ENCODE assay signal across 15 mouse cellular contexts in genomic region chr9:95315080-95315479, GRCm38 (mm10).
"Had no signal": no experiment of that assay in that cellular context is flagged by ENCODE, and none has a peak within 500 bp of the region (broad histone marks: within the 10 kb centered on the region; RNA-seq: fewer than 3 reads in every experiment).

No protein-coding gene starts in this region.

- H3K27me3 ChIP-seq: limb, embryonic 12.5 days; neural tube, embryonic 13.5 days had no signal

- H3K9me3 ChIP-seq: limb, embryonic 12.5 days; neural tube, embryonic 13.5 days had no signal

- H3K4me2 ChIP-seq: limb, embryonic 12.5 days; neural tube, embryonic 13.5 days had no signal

- H3K4me3 ChIP-seq: limb, embryonic 12.5 days; myocyte; neural tube, embryonic 13.5 days had no signal

- H3K4me1 ChIP-seq: limb, embryonic 12.5 days; neural tube, embryonic 13.5 days had no signal

- DNase-seq: kidney, adult 11 months; kidney, adult 9 months; kidney, postnatal 36 days; layer of hippocampus, adult 9-11 months; layer of hippocampus, postnatal 36 days; lung, adult 18-20 months; midbrain, embryonic 14.5 days; retina, postnatal 1 day; right cerebral cortex, postnatal 4 days; spleen, adult 18-20 months had no signal

- H3K27ac ChIP-seq: kidney, postnatal 0 days; limb, embryonic 12.5 days; liver, embryonic 14.5 days; neural tube, embryonic 13.5 days had no signal

- H3K9ac ChIP-seq: limb, embryonic 12.5 days; liver, embryonic 14.5 days; neural tube, embryonic 13.5 days had no signal

- H3K36me3 ChIP-seq: limb, embryonic 12.5 days; neural tube, embryonic 13.5 days had no signal
